Mouse (Mus musculus) midbrain, embryonic 12.5 days (tissue): ENCODE measurements around the gene Tmie. TPM values are rescaled to one million over a fixed set of nuclear protein-coding genes. Genes with fewer than 3 reads are reported as not detected.
A peak's percentile ranks its signal among the peaks of the same experiment; 100 is the strongest.

Source experiments
- ATAC-seq: fragments of 200-750 bp; cut with Nextera tagmentation; 2 replicates; pipeline ENCODE4 v1.8.0; 2017; ENCODE audit warnings: low read depth, moderate TSS enrichment, moderate library complexity; ENCODE audit not compliant: low FRiP score
- H3K27ac ChIP-seq: fragments of 300-500 bp; sonication (generic); replicated peaks from 2 replicates; pipeline ENCODE4 v1.5.1; 2016; ENCODE audit warnings: mild to moderate bottlenecking
- H3K27me3 ChIP-seq: fragments of 300-500 bp; sonication (generic); 2 replicates; pipeline ENCODE4 v1.6.1; 2016; ENCODE audit warnings: mild to moderate bottlenecking
- H3K36me3 ChIP-seq: fragments of 300-500 bp; sonication (generic); 2 replicates; pipeline ENCODE4 v1.6.1; 2016
- H3K4me1 ChIP-seq: fragments of 300-500 bp; sonication (generic); 2 replicates; pipeline ENCODE4 v1.6.1; 2016
- H3K4me2 ChIP-seq: fragments of 300-500 bp; sonication (generic); replicated peaks from 2 replicates; pipeline ENCODE4 v1.6.1; 2016; ENCODE audit warnings: mild to moderate bottlenecking, moderate library complexity
- H3K4me3 ChIP-seq: fragments of 300-500 bp; sonication (generic); 2 replicates; pipeline ENCODE4 v1.5.1; 2016; ENCODE audit warnings: mild to moderate bottlenecking
- H3K9ac ChIP-seq: fragments of 300-500 bp; sonication (generic); replicated peaks from 2 replicates; pipeline ENCODE4 v1.6.1; 2016; ENCODE audit warnings: mild to moderate bottlenecking, moderate library complexity
- H3K9me3 ChIP-seq: fragments of 300-500 bp; sonication (generic); 2 replicates; pipeline ENCODE4 v1.6.1; 2016; ENCODE audit warnings: mild to moderate bottlenecking
- WGBS: fragments of 180-500 bp; shearing (Covaris S2); methylation state at CpG from one replicate; pipeline ENCODE4 v1.1.7; 2016; 5-methylcytosine and 5-hydroxymethylcytosine counted together
- polyA plus RNA-seq: library from polyadenylated mRNA; unstranded; fragments of >200 nt; fragmentation: Nextera tagmentation; extraction: Ambion mirVana; gene quantifications from 2 replicates; pipeline ENCODE4 v1.2.1, GENCODE M21; 2016

Gene Tmie
- polyA plus RNA-seq, 1 experiment from 2014 or later: 0.17 TPM

DNA sequence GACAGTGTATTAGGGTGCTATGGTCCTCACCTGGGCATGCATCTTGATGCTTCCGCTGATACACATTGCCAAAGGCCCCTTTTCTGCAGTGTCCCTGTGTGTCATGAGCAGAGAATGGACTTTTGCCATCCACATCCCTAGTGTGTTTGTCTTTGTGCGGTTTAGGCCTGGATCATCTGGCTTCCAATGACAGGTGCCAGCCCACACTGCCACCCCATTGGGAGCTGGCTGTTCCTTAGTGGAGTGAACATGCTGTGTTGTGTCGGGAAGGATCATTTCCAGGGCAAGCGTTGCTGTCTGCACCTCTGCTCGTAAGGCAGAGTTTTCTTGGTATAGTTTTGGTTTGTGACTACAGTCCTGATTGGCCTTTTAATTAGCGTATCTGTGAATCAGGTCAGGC, 21.3 kb upstream of the Tmie start:
- Histone ChIP-seq H3K4me2 (no peak overlapping the region), H3K4me3 (no peak overlapping the region), H3K9me3 (no peaks in the 10 kb centered on the region), H3K36me3 (no peaks in the 10 kb centered on the region), H3K9ac (no peak overlapping the region), H3K4me1 (no peaks in the 10 kb centered on the region), H3K27me3 (peaks cover 4% of the 10 kb centered on the region), H3K27ac (no peak overlapping the region)
- 95% methylated on average over 6 of the region's 6 CpGs for WGBS
- ATAC-seq: no peak

DNA sequence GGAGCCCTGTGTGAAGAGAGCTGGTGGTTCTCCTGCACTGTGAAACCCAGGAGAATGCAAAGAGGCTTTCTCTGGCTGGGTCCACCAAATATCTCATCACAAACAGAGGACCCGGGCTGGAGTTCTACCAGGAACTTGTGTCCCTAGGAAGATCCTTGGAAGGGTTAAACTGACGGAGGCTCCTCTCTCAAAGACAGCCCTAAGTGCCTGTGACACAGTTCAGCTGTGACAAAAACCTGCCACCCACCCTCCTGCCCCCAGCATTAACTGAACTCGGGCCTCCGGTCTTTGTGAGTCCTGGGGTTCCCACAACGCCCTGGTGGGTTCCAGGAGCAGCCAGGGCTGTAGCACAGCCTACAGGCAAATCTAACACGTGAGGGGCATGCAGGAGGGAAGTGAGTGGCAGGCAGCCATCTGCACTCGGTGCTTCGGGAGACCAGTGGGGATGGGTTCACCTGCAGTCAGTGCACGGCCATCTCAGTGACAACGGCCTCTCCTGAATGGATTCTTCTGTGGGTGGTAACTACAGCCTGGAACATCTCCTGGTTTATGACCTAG, 19.6 kb upstream of the Tmie start:
- WGBS: 66% methylated on average over 10 of the region's 10 CpGs
- Histone ChIP-seq H3K4me1 (no peaks in the 10 kb centered on the region), H3K27ac (no peak overlapping the region), H3K4me3 (no peak overlapping the region), H3K9ac (no peak overlapping the region), H3K4me2 (no peak overlapping the region), H3K9me3 (no peaks in the 10 kb centered on the region), H3K27me3 (peaks cover 13% of the 10 kb centered on the region), H3K36me3 (no peaks in the 10 kb centered on the region)
- ATAC-seq: no peak

GRCm38 (mm10) chr9:110896595-110896994, 16.7 kb upstream of the Tmie start:
- WGBS: 10% methylated on average over 6 of the region's 6 CpGs
- Histone ChIP-seq H3K4me2 (peak overlapping the region; percentile 25), H3K4me1 (no peaks in the 10 kb centered on the region), H3K4me3 (no peak overlapping the region), H3K9me3 (no peaks in the 10 kb centered on the region), H3K9ac (no peak overlapping the region), H3K36me3 (no peaks in the 10 kb centered on the region), H3K27ac (no peak overlapping the region), H3K27me3 (peaks cover 13% of the 10 kb centered on the region)
- peak; percentile 35; the same call in 1 of the 2 replicates for ATAC-seq

- Histone ChIP-seq H3K9me3 (no peaks in the 10 kb centered on the region), H3K36me3 (no peaks in the 10 kb centered on the region), H3K9ac (no peak overlapping the region), H3K4me2 (peak overlapping the region; percentile 25), H3K27ac (no peak overlapping the region), H3K4me1 (no peaks in the 10 kb centered on the region), H3K4me3 (no peak overlapping the region), H3K27me3 (peaks cover 15% of the 10 kb centered on the region)
- WGBS: 21% methylated on average over 7 of the region's 7 CpGs
- peak; percentile 28; the same call in 1 of the 2 replicates for ATAC-seq
These were observed 16.1 kb upstream of the Tmie start for GRCm38 (mm10) chr9:110895994-110896393.

- Histone ChIP-seq H3K9me3 (no peaks in the 10 kb centered on the region), H3K36me3 (no peaks in the 10 kb centered on the region), H3K9ac (no peak overlapping the region), H3K27me3 (peaks cover 18% of the 10 kb centered on the region), H3K4me3 (no peak overlapping the region), H3K4me1 (no peaks in the 10 kb centered on the region), H3K27ac (no peak overlapping the region), H3K4me2 (no peak overlapping the region)
- WGBS: 61% methylated on average over 5 of the region's 5 CpGs
- ATAC-seq: no peak
These were observed 15.6 kb upstream of the Tmie start for GRCm38 (mm10) chr9:110895507-110895906.

- Histone ChIP-seq H3K4me3 (no peak overlapping the region), H3K4me2 (no peak overlapping the region), H3K27ac (no peak overlapping the region), H3K9me3 (no peaks in the 10 kb centered on the region), H3K27me3 (peaks cover 18% of the 10 kb centered on the region), H3K36me3 (no peaks in the 10 kb centered on the region), H3K9ac (no peak overlapping the region), H3K4me1 (0 out of 2 replicates have a peak, but pooled peaks cover 5% of the 10 kb centered on the region)
- WGBS: 63% methylated on average over 10 of the region's 10 CpGs
- ATAC-seq: no peak
These were observed 13.5 kb upstream of the Tmie start for GRCm38 (mm10) chr9:110893429-110893828.

GRCm38 (mm10) chr9:110892552-110892951, 12.6 kb upstream of the Tmie start:
- no peak for ATAC-seq
- Histone ChIP-seq H3K4me1 (0 out of 2 replicates have a peak, but pooled peaks cover 5% of the 10 kb centered on the region), H3K27ac (no peak overlapping the region), H3K36me3 (no peaks in the 10 kb centered on the region), H3K4me3 (no peak overlapping the region), H3K4me2 (no peak overlapping the region), H3K27me3 (peaks cover 14% of the 10 kb centered on the region), H3K9me3 (no peaks in the 10 kb centered on the region), H3K9ac (no peak overlapping the region)
- WGBS: 83% methylated on average over 3 of the region's 3 CpGs

DNA sequence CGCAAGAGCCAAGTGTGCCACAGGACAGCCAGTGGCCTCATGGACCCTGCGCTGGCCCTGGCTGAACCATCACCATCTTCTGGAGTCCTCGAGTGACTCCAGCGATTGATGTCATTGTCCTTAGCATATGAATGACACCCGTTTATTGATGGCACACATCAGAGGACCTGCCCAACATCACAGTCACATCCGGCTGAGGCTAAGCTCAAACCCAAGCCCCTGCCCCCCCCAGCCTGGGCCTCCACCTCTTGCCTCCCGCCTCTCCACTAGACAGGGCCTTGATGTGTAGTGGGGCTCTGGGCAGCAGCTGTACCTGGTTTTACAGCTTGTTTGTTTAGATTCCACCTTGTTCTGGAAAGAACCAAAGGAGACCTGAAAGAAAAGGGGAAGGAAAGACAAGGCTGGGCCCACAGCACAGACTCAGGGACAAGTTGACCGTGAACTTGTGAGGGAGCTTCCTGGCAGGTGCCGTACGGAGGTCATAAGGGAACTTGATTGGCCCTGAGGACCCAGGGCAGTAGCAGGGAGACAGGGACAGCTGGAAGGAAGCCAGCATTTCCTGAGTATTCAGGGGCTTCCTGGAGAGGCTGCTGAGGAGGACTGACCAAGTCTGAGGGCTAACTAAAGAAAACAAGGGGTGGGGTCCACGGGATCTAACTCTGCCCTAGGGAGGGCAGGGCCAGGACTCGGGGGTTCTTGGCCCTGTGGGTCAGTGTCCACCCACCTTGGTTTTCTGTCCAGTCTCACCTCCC, 11.3 kb upstream of the Tmie start:
- H3K4me1 ChIP-seq: 0 out of 2 replicates have a peak, but pooled peaks cover 5% of the 10 kb centered on the region

GRCm38 (mm10) chr9:110890026-110890783, 10.3 kb upstream of the Tmie start:
- ATAC-seq: no peak
- H3K27ac ChIP-seq: no peak overlapping the region
- H3K4me2 ChIP-seq: no peak overlapping the region
- 0 out of 2 replicates have a peak, but pooled peaks cover 5% of the 10 kb centered on the region for H3K4me1 ChIP-seq
- peaks cover 6% of the 10 kb centered on the region for H3K27me3 ChIP-seq
- WGBS: 17% methylated on average over 21 of the region's 21 CpGs
- H3K9ac ChIP-seq: no peak overlapping the region
- H3K4me3 ChIP-seq: no peak overlapping the region
- no peaks in the 10 kb centered on the region for H3K9me3 ChIP-seq
- H3K36me3 ChIP-seq: no peaks in the 10 kb centered on the region

More for the DNA sequence above, 11.3 kb upstream of the Tmie start:
- Histone ChIP-seq H3K36me3 (no peaks in the 10 kb centered on the region), H3K27ac (no peak overlapping the region), H3K4me2 (no peak overlapping the region), H3K27me3 (peaks cover 14% of the 10 kb centered on the region), H3K9me3 (no peaks in the 10 kb centered on the region), H3K4me3 (no peak overlapping the region), H3K9ac (no peak overlapping the region)
- no peak for ATAC-seq
- 80% methylated on average over 12 of the region's 12 CpGs for WGBS

GRCm38 (mm10) chr9:110888935-110889334, 9.0 kb upstream of the Tmie start:
- no peak overlapping the region for H3K4me3 ChIP-seq
- no peak overlapping the region for H3K4me2 ChIP-seq
- WGBS: 90% methylated on average over 14 of the region's 14 CpGs
- H3K27ac ChIP-seq: no peak overlapping the region
- H3K9me3 ChIP-seq: no peaks in the 10 kb centered on the region
- H3K36me3 ChIP-seq: no peaks in the 10 kb centered on the region
- H3K27me3 ChIP-seq: peaks cover 5% of the 10 kb centered on the region; the same call in 1 of the 2 replicates
- no peak overlapping the region for H3K9ac ChIP-seq
- no peak for ATAC-seq
- H3K4me1 ChIP-seq: 0 out of 2 replicates have a peak, but pooled peaks cover 5% of the 10 kb centered on the region

- ATAC-seq: no peak
- WGBS: 76% methylated on average over 9 of the region's 9 CpGs
- no peak overlapping the region for H3K4me2 ChIP-seq
- no peaks in the 10 kb centered on the region for H3K36me3 ChIP-seq
- no peak overlapping the region for H3K9ac ChIP-seq
- 0 out of 2 replicates have a peak, but pooled peaks cover 5% of the 10 kb centered on the region for H3K4me1 ChIP-seq
- peaks cover 5% of the 10 kb centered on the region; the same call in 1 of the 2 replicates for H3K27me3 ChIP-seq
- no peak overlapping the region for H3K4me3 ChIP-seq
- no peak overlapping the region for H3K27ac ChIP-seq
- no peaks in the 10 kb centered on the region for H3K9me3 ChIP-seq
These were observed 7.7 kb upstream of the Tmie start for GRCm38 (mm10) chr9:110887388-110888303.
